Mouse (Mus musculus) heart, postnatal 0 days (tissue): ENCODE data around the gene Arhgap27. TPM values are rescaled to one million over a fixed set of nuclear protein-coding genes. Genes with fewer than 3 reads are reported as not detected.

Source experiments
- ATAC-seq: fragments of 200-750 bp; cut with Nextera tagmentation; 2 replicates; pipeline ENCODE4 v1.8.0; 2017; ENCODE audit warnings: low read depth, moderate number of reproducible peaks, moderate library complexity; ENCODE audit not compliant: insufficient read depth
- DNase-seq: peaks from one replicate; pipeline ENCODE4 v3.0.0-alpha.2; 2016; ENCODE audit warnings: low spot score
- H3K27ac ChIP-seq: fragments of 300-500 bp; sonication (generic); 2 replicates; pipeline ENCODE4 v1.5.1; 2014; ENCODE audit warnings: low read depth, mild to moderate bottlenecking
- H3K27me3 ChIP-seq: fragments of 300-500 bp; sonication (generic); 2 replicates; pipeline ENCODE4 v1.6.1; 2014; ENCODE audit warnings: low read length, mixed read lengths; ENCODE audit not compliant: control insufficient read depth, insufficient read depth
- H3K36me3 ChIP-seq: fragments of 300-500 bp; sonication (generic); replicated peaks from 2 replicates; pipeline ENCODE4 v1.6.1; 2014; ENCODE audit warnings: low read length, mixed read lengths; ENCODE audit not compliant: control insufficient read depth, insufficient read depth
- H3K4me1 ChIP-seq: fragments of 300-500 bp; sonication (generic); 2 replicates; pipeline ENCODE4 v1.6.1; 2014; ENCODE audit warnings: antibody characterized with exemption; ENCODE audit not compliant: control insufficient read depth, insufficient read depth
- H3K4me2 ChIP-seq: fragments of 300-500 bp; sonication (generic); 2 replicates; pipeline ENCODE4 v1.6.1; 2014; ENCODE audit warnings: low read depth, mild to moderate bottlenecking, low read length, moderate library complexity
- H3K4me3 ChIP-seq: fragments of 300-500 bp; sonication (generic); 2 replicates; pipeline ENCODE4 v1.5.1; 2014; ENCODE audit warnings: low read depth, low read length
- H3K9ac ChIP-seq: fragments of 300-500 bp; sonication (generic); replicated peaks from 2 replicates; pipeline ENCODE4 v1.6.1; 2014; ENCODE audit warnings: low read depth, low read length, mixed read lengths
- H3K9me3 ChIP-seq: fragments of 300-500 bp; sonication (generic); replicated peaks from 2 replicates; pipeline ENCODE4 v1.6.1; 2016; ENCODE audit warnings: low read length; ENCODE audit not compliant: control insufficient read depth
- CTCF ChIP-seq: IDR thresholded peaks from 2 replicates; pipeline ENCODE4 v1.5.1; 2016; ENCODE audit warnings: antibody characterized with exemption, control low read depth, low read depth
- EP300 ChIP-seq: IDR thresholded peaks from 2 replicates; pipeline ENCODE4 v1.6.1; 2016; ENCODE audit warnings: antibody characterized with exemption, low read depth
- WGBS: fragments of 180-500 bp; shearing (Covaris S2); extraction: QIAGEN DNeasy Blood & Tissue Kit; methylation state at CpG from one replicate; pipeline ENCODE4 v1.1.7; 2014; 5-methylcytosine and 5-hydroxymethylcytosine counted together
- polyA plus RNA-seq: library from polyadenylated mRNA; unstranded; fragments of >200 nt; fragmentation: Nextera tagmentation; extraction: Ambion mirVana; gene quantifications from 2 replicates; pipeline ENCODE4 v1.2.1, GENCODE M21; 2015
- total RNA-seq: library from RNA; depleted of rRNA; stranded (reverse); fragments of >200 nt; gene quantifications from 2 replicates; pipeline ENCODE4 v1.2.3, GENCODE M21; 2014; ENCODE audit warnings: low replicate concordance

Arhgap27 gene
- total and polyA plus RNA-seq, 2 experiments from 2014 or later: 6.5 to 9.7 TPM

DNA sequence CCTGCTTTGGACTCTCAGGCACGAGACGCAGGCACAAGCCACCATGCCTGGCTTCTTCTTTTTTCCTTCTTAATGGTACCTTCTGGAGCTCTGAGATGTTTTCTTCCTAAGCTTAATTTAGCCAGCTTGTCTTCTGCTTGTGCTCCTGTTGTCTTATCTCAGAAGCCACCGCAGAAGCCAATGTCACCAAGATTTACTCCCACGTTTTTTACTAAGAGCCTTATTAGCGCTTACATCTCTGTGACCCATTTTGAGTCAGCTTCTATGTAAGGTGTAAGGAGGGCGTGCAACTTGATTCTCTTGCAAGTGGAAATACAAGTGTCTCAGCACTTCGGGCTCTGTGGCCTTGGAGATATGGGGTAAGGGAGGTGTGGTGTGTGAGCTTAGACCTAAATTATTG, 18.0 kb upstream of the Arhgap27 start:
- peak overlapping the region; percentile 17; the same call in 1 of the 2 replicates for H3K4me2 ChIP-seq
- no peaks in the 10 kb centered on the region for H3K27me3 ChIP-seq
- no peak for DNase-seq
- ATAC-seq: peak; percentile 3; the same call in 1 of the 2 replicates
- peaks cover 39% of the 10 kb centered on the region for H3K4me1 ChIP-seq
- 53% methylated on average over 7 of the region's 7 CpGs for WGBS
- H3K27ac ChIP-seq: peak overlapping the region; percentile 92
- TF ChIP-seq EP300 (no peak), CTCF (no peak)
- H3K9me3 ChIP-seq: no peaks in the 10 kb centered on the region
- no peak overlapping the region for H3K9ac ChIP-seq
- H3K36me3 ChIP-seq: peaks cover 16% of the 10 kb centered on the region
- no peak overlapping the region for H3K4me3 ChIP-seq

GRCm38 (mm10) chr11:103380460-103380859, 17.0 kb upstream of the Arhgap27 start:
- Histone ChIP-seq H3K4me1 (peaks cover 42% of the 10 kb centered on the region), H3K9me3 (no peaks in the 10 kb centered on the region), H3K4me2 (no peak overlapping the region), H3K4me3 (no peak overlapping the region), H3K36me3 (peaks cover 24% of the 10 kb centered on the region), H3K9ac (no peak overlapping the region), H3K27ac (no peak overlapping the region), H3K27me3 (no peaks in the 10 kb centered on the region)
- DNase-seq (no peak), ATAC-seq (no peak)
- 86% methylated on average over 5 of the region's 5 CpGs for WGBS
- no peak for TF ChIP-seq CTCF
- TF ChIP-seq EP300: no peak

DNA sequence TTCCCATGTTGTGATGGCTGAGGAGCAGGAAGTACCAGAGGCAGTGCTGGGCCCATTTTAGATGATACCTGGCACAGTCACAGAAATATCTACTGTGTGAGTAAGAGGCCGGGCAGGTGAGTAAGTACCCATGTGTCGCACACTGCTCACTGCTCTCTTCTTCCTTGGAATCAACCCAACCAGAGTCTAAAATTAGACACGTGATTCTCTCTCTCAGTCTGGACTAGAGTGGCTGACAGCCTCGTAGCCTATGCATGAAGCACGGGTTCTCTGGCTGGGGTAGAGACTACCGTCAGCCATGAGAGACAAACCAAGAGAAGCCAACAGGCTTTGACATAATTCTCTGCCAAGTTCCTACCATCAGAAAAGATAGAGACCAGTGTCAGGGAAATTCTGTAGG, 14.8 kb upstream of the Arhgap27 start:
- Histone ChIP-seq H3K9me3 (no peaks in the 10 kb centered on the region), H3K27ac (peak overlapping the region; percentile 68), H3K27me3 (no peaks in the 10 kb centered on the region), H3K4me1 (peaks cover 49% of the 10 kb centered on the region), H3K9ac (no peak overlapping the region), H3K4me2 (no peak overlapping the region), H3K36me3 (peaks cover 28% of the 10 kb centered on the region), H3K4me3 (no peak overlapping the region)
- ATAC-seq (peak; percentile 52), DNase-seq (peak; percentile 70)
- TF ChIP-seq EP300 (no peak), CTCF (no peak)
- 34% methylated on average over 6 of the region's 6 CpGs for WGBS

DNA sequence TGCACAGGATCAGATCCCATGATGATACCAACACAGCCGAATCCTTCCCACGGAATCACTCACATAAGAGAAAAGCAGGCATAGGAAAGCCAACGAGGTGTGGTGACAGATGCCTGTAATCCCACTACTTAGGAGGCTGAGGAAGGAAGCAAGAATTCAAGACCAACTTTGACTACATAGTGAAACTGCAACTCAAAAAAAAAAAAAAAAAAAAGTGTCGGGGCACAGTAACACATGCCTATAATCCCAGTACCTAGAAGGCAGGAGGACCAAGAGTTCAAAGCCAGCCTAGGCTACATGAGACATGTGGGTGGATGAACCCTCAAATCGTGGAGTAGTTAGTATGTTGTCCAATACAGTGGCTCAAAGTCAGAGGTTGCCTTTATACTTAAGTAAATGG, 12.3 kb upstream of the Arhgap27 start:
- no peak for ATAC-seq
- Histone ChIP-seq H3K9me3 (no peaks in the 10 kb centered on the region), H3K27ac (no peak overlapping the region), H3K4me1 (peaks cover 27% of the 10 kb centered on the region; the same call in 1 of the 2 replicates), H3K9ac (no peak overlapping the region), H3K4me3 (no peak overlapping the region), H3K27me3 (no peaks in the 10 kb centered on the region), H3K36me3 (peaks cover 31% of the 10 kb centered on the region), H3K4me2 (no peak overlapping the region)
- no peak for TF ChIP-seq EP300
- no peak for TF ChIP-seq CTCF
- 70% methylated on average over 5 of the region's 5 CpGs for WGBS
- no peak for DNase-seq

DNA sequence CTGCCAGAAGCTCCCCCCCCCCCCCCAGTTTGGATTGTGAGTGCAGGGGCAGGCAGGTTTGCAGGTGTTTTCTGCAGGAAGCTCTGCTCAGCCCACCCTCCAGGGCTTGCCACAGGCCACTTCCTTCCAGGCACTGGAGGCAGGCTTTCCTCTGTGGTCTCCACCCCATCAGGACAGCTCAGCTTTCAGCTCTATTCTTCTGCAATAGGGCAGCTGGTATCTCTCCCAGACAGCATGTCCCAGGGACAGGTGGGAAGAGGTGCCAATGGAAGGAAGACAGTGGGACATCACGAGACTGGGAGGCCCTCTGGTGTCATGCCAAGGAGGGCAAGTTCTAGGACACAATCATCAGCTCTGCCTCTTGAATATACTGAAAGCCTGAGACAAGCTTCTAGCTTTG, 11.8 kb upstream of the Arhgap27 start:
- Histone ChIP-seq H3K4me2 (no peak overlapping the region), H3K27me3 (no peaks in the 10 kb centered on the region), H3K4me1 (peaks cover 28% of the 10 kb centered on the region; the same call in 1 of the 2 replicates), H3K36me3 (peaks cover 36% of the 10 kb centered on the region), H3K27ac (no peak overlapping the region), H3K9me3 (no peaks in the 10 kb centered on the region), H3K4me3 (no peak overlapping the region), H3K9ac (no peak overlapping the region)
- 40% methylated on average over 1 of the region's 1 CpGs for WGBS
- TF ChIP-seq CTCF (no peak), EP300 (no peak)
- ATAC-seq: no peak; the same call in 1 of the 2 replicates
- no peak for DNase-seq

GRCm38 (mm10) chr11:103373922-103374321, 10.4 kb upstream of the Arhgap27 start:
- Histone ChIP-seq H3K4me1 (peaks cover 27% of the 10 kb centered on the region; the same call in 1 of the 2 replicates), H3K4me2 (no peak overlapping the region), H3K9ac (no peak overlapping the region), H3K9me3 (no peaks in the 10 kb centered on the region), H3K27ac (no peak overlapping the region), H3K27me3 (no peaks in the 10 kb centered on the region), H3K36me3 (peaks cover 29% of the 10 kb centered on the region), H3K4me3 (no peak overlapping the region)
- WGBS: 93% methylated on average over 9 of the region's 9 CpGs
- no peak for DNase-seq
- TF ChIP-seq CTCF: no peak
- TF ChIP-seq EP300: no peak
- no peak for ATAC-seq
